Mouse (Mus musculus) NIH3T3 (cell line): ENCODE data around the gene Cfd.
A peak's percentile ranks its signal among the peaks of the same experiment; 100 is the strongest.

ENCODE experiments used
- DNase-seq: peaks from one replicate; pipeline ENCODE4 v3.0.0-alpha.2; 2012; ENCODE audit warnings: low read depth

The Cfd gene

DNA sequence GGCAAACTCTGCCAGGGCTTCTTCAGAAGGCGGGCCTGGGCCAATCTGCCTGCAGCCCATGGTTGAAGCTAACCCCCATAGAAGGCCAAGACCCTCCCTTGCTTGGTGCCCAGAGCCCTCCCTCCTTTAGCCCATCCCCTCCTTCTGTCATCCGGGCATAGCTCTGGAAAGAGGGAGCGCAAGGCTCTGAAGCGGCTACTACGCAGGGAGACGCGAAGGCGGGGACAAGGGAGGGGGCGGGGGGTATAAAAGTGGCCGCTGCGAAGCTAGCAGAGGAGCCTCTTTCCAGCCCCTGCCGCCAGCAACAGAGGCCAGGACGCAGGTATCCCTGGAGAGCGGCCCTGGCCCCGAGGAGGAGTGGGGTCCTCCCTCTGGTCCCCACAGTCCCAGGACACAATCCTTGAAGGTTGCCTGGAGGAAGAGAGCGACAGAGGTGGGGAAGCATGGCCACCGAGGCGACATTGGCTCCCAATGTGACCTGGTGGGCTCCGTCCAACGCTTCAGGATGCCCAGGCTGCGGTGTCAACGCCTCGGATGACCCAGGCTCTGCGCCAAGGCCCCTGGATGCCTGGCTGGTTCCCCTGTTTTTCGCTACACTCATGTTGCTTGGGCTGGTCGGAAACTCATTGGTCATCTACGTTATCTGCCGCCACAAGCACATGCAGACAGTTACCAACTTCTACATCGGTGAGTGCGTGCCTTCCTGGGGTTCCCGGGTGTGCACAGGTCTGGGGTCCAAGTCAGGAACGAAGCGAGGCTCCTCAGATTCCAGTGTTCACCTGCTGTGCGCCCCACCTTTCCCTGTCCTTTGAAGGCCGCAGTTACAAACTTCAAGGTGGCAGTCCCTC is 27.8 kb downstream of the Cfd start:
- no peak for DNase-seq

- no peak for DNase-seq
These were observed 28.7 kb downstream of the Cfd start for GRCm38 (mm10) chr10:79919251-79919849.

GRCm38 (mm10) chr10:79920056-79920890 is 29.6 kb downstream of the Cfd start:
- no peak for DNase-seq

- DNase-seq, result no peak
These were observed 30.4 kb downstream of the Cfd start, which contains the start of gene R3hdm4 for GRCm38 (mm10) chr10:79920958-79921535. Gene R3hdm4 (minus strand): TSS chr10:79921208.

DNA sequence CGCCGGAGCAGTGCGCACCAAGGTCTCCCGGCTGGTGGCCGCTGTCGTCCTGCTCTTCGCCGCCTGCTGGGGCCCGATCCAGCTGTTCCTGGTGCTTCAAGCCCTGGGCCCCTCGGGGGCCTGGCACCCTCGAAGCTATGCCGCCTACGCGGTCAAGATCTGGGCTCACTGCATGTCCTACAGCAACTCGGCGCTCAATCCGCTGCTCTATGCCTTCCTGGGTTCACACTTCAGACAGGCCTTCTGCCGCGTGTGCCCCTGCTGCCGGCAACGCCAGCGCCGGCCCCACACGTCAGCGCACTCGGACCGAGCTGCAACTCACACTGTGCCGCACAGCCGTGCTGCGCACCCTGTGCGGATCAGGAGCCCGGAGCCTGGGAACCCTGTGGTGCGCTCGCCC is 30.9 kb downstream of the Cfd start:
- no peak for DNase-seq

DNA sequence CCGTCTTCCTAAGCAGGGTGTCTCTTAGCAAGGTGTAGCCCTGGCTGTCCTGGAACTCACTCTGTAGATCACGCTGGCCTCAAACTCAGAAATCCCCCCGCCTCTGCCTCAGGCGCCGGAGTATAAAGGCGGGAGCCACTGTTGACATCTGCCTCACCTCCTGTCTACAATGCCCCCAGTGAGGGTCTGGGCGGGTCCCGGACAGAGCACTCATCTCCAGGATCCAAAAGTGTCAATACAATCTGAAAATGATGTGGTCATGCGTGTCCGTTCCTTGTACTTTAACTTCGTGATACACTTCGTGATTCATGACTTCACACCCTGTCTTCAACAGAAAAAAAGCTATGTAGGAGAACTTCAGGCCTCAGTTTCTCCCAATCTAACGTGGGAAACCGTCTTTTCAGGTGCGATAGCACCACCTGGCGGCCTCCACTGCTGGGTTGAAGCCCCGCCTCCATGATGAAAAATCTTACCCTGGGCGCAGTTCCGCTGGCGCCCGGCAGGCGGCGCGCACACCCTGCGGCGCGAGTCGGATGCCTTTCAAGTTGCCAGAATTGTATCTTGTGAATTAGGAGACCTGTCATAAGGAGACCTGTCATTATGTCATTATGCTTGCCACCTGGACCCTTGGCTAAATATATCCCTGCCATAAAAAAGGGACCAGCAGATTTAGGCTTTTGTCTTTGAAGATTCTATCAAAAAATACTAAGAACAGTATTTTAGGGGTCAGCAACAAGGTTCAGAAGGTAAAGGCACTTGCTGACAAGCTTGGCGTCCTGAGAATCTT is 34.5 kb downstream of the Cfd start:
- DNase-seq, result peak; percentile 96

- DNase-seq, result peak; percentile 31
These were observed 35.3 kb downstream of the Cfd start for GRCm38 (mm10) chr10:79925785-79926490.

GRCm38 (mm10) chr10:79926491-79927323 is 36.1 kb downstream of the Cfd start, which contains the start of gene Arid3a:
Gene Arid3a (plus strand): TSS chr10:79927043.
- DNase-seq, result peak; percentile 97

DNA sequence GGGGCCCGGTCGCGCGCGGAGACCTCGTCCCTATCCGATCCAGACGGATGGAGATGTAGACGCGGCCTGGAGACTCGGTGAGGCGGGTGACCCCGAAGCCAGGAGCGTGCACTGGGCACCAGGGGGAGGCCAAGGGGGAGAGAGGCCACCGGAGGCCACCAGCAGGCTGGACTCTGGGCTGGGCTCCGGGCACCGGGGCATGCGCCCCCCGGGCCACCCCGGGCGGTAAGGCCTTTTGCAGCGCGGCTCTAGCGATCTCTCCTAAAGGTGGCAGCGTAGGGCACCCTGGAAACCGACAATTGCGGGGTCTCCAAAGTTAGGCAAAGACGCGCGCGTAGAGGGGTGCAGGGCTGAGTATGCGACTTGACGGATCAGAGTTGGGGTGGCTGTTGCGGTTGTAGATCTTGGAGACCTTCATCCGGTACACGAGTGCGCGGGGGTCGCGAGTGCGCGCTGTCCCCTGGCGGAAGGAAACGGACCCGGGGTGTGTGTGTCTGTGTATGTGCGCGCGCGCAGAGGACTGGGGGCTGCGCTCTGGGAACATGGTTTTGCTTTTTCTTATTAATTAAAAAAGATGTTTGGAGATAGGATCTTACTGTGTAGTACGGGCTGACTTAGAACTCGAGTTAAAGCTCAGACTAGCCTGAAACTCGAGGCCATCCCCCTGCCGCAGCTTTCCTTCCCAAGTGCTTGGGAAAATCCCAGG is 36.8 kb downstream of the Cfd start:
- peak; percentile 66 for DNase-seq

- DNase-seq, result peak; percentile 72
These were observed 37.5 kb downstream of the Cfd start for GRCm38 (mm10) chr10:79928030-79928694.

- DNase-seq, result no peak
These were observed 38.5 kb downstream of the Cfd start for GRCm38 (mm10) chr10:79928907-79929701.

DNA sequence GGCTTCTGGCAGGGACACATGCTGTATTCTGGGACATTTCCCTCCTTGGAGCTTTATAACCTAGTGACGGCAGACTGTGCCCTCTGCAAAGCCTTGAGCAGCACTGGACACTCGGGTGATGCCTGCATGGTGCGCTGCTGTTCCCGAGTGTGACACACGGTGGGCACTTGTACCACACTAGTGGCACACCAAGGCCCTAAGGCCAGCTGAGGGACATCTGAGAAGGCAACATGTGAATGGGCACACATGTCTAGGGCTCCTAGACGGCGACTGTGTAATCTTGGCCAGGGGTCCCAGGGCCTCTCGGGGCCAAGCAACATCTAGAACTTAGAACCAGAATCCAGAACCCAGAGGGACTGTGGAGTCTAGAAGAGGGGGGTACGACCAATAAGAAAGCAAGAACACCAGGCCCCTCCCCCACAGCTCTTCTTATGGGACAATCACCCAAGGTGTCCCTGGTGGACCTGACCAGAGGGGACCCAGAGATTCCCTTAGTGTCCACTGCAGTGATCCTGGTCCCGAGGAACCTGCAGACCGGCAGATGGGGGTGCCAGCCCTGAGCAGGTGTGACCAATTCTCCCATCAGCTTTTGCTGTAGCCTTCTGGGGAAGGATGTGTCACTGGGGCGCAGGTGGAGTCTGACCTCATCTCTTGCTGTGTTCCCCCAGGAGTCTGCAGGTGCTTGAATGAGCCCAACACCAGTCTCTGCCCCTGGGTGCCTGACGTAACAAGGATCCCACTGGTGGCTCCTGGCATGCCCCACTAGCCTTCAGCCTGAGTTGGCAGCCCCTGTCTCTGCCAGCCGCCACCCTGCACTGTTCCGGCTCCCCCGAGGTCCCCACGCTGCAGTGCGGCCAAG is 39.5 kb downstream of the Cfd start:
- no peak for DNase-seq

GRCm38 (mm10) chr10:79930826-79931186 is 40.2 kb downstream of the Cfd start:
- no peak for DNase-seq

- DNase-seq, result no peak
These were observed 41.1 kb downstream of the Cfd start for GRCm38 (mm10) chr10:79931797-79932196.

GRCm38 (mm10) chr10:79932736-79933135 is 42.1 kb downstream of the Cfd start:
- DNase-seq, result peak; percentile 88

- DNase-seq, result no peak
These were observed 42.6 kb downstream of the Cfd start for GRCm38 (mm10) chr10:79933145-79933679.

DNA sequence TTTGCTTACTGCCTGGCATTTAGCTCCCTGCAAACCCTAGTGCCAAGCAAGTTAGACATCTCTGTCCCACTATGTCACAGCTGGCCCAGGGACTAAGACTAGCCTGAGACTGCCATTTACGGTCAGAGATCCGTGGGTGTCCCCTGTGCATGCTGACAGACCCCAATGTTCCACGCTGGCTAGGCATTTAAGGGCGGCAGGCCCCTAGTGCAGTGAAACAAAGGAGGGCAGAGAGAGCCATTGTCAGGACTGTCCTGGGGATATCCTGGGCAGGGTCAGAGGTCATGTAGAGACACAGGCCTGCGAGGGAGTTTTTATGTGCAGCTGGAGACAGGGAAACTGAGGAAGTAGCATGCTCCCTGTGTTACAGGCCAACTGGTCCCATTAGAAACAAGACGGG is 43.2 kb downstream of the Cfd start:
- no peak for DNase-seq
